Mouse (Mus musculus) limb, embryonic 10.5 days (tissue): ENCODE measurements around the gene Smim5. TPM values are rescaled to one million over a fixed set of nuclear protein-coding genes. Genes with fewer than 3 reads are reported as not detected.

Source experiments
- DNase-seq: peaks from one replicate; pipeline ENCODE4 v3.0.0-alpha.2; 2017; ENCODE audit warnings: low spot score
- H3K27ac ChIP-seq: fragments of 300-500 bp; sonication (generic); 2 replicates; pipeline ENCODE4 v1.5.1; 2016; ENCODE audit warnings: mild to moderate bottlenecking
- H3K27me3 ChIP-seq: fragments of 300-500 bp; sonication (generic); 2 replicates; pipeline ENCODE4 v1.6.1; 2016; ENCODE audit warnings: low read depth, mild to moderate bottlenecking; ENCODE audit not compliant: poor library complexity, severe bottlenecking
- H3K36me3 ChIP-seq: fragments of 300-500 bp; sonication (generic); 2 replicates; pipeline ENCODE4 v1.6.1; 2016; ENCODE audit warnings: mild to moderate bottlenecking, moderate library complexity
- H3K4me1 ChIP-seq: fragments of 300-500 bp; sonication (generic); 2 replicates; pipeline ENCODE4 v1.6.1; 2016
- H3K4me3 ChIP-seq: fragments of 300-500 bp; sonication (generic); 2 replicates; pipeline ENCODE4 v1.5.1; 2016; ENCODE audit warnings: mild to moderate bottlenecking, moderate library complexity
- H3K9me3 ChIP-seq: fragments of 300-500 bp; sonication (generic); replicated peaks from 2 replicates; pipeline ENCODE4 v1.6.1; 2016; ENCODE audit warnings: mild to moderate bottlenecking
- WGBS: fragments of 180-500 bp; shearing (Covaris S2); methylation state at CpG from one replicate; pipeline ENCODE4 v1.1.7; 2016; 5-methylcytosine and 5-hydroxymethylcytosine counted together
- polyA plus RNA-seq: library from polyadenylated mRNA; unstranded; fragments of >200 nt; fragmentation: Nextera tagmentation; extraction: Ambion mirVana; gene quantifications from 2 replicates; pipeline ENCODE4 v1.2.1, GENCODE M21; 2016

Gene Smim5
- polyA plus RNA-seq, 1 experiment from 2014 or later: 1.7 TPM

DNA sequence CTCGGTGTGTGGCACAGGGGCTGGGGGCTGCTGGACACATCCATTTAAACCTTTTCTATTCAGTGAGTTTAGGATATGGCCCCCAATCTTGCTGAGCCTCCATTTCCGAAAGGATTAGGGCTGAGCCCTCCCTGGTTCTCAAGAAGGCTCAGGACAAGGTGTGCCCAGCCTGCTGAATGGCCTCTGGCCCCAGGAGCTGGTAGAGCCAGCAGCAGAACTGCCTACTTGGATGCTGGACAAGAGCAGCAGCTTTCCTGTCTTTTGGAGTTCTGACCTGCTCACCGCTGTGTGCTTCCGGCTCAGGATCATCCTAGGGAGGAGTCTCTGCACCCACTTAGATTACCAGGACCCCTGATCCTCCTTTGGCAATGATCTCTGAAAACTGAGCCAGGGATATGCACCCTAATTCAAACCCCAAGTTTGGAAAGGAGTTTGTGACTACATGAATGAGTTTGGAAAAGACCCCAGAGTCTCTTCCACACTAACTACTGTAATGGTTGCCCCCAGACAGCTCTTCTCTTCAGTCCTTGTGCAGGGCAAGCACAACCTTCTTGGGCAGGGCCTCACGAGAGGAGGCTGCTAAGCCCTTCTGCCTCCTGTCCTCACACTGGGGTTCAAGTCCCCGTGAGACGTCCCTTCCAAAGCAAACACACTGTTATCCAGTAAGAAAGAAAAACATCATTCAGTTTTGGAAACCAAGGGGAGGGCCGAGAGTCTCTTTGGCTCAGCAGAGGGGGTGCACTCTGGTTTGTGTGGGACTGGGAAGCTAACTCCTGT is 983 bp downstream of the Smim5 start:
- Histone ChIP-seq H3K27ac (peak overlapping the region; percentile 61; the same call in 1 of the 2 replicates), H3K4me1 (peaks cover 37% of the 10 kb centered on the region), H3K36me3 (peaks cover 42% of the 10 kb centered on the region), H3K27me3 (no peaks in the 10 kb centered on the region), H3K4me3 (peak overlapping the region; percentile 8; the same call in 1 of the 2 replicates), H3K9me3 (no peaks in the 10 kb centered on the region)
- WGBS: 84% methylated on average over 8 of the region's 8 CpGs
- no peak for DNase-seq

DNA sequence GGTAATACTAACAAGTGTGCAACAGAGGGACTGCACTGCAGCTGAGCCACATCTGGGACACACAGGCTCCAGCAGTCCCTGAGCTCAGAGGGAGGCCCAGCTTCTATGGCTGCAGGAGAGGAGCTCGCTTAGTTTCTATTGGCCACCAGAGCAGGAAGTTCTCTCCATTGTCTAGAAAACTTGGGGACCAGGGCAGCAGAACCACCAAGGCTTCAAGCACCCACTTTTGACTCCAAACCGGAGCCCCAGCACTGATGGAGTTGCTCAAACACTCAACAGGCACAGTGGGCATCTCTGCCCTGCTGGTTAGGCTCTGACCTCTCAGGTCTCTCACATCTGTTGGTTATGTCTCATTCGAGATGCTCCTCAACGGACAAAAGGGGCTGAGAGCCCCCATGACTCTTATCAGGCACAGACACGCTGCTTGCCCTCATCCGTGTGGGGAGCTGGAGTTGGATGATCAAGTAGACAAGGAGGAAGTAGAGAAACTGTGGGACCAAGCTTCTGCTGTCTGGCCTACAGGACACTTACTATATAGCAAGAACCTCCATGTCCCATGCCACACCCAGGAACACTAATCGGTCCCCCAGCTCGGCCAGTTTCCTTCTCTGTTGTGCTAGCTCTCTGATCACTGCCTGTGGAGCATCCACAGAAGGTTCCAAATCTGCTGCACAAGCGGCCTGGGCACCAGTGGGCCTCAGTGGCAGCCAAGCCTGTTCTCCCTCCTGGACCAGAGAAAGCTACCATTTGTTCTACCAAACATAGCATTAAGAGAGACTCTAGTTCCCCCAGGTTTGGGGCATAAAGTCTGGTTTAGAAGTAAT is 1.8 kb downstream of the Smim5 start:
- Histone ChIP-seq H3K27ac (0 out of 2 replicates have a peak overlapping the region, but pooled peaks have one; percentile 61), H3K36me3 (peaks cover 34% of the 10 kb centered on the region), H3K9me3 (no peaks in the 10 kb centered on the region), H3K4me3 (no peak overlapping the region), H3K4me1 (peaks cover 37% of the 10 kb centered on the region), H3K27me3 (no peaks in the 10 kb centered on the region)
- WGBS: 84% methylated on average over 9 of the region's 9 CpGs
- no peak for DNase-seq

DNA sequence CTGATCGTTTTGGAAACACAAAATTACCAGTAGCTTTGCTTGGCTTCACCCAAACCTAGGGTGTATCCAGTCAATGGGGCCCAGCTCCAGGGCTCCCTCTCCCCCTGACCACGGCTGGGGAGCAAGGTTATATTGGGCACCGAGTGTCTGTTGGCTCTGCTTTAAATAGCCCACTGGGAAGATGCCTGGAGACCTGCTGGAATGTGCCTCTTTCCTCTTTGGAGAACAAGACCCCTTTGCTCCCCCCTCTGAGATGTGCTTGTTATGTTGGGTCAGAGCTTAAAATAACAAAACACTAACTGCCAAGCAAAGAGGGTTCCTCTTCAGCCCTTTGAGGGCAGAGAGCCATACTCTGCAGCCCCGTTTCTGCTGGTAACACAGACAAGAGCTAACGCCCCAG is 2.4 kb downstream of the Smim5 start:
- Histone ChIP-seq H3K27me3 (no peaks in the 10 kb centered on the region), H3K4me3 (no peak overlapping the region), H3K4me1 (peaks cover 37% of the 10 kb centered on the region), H3K36me3 (peaks cover 30% of the 10 kb centered on the region), H3K9me3 (no peaks in the 10 kb centered on the region), H3K27ac (peak overlapping the region; percentile 31; the same call in 1 of the 2 replicates)
- DNase-seq: no peak
- WGBS: 90% methylated on average over 5 of the region's 5 CpGs

DNA sequence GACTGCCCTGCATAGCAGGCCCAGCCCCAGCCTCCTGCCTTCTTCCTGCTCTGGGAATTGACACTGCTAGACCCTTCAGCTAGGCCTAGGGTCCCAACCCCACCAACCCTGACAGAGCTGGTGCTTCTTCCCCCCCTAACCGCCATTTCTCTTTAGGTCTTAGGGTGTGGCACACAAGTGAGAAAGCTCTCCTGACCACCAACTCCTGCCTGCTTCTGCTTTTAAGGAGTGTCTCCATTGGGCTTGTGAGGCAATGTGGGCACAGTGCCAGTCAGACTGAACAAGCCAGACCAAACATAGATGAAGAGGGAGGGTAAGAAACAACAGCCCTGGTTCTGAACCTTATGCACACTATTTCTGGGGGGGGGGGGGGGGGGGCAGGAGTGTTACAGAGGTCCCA is 3.1 kb downstream of the Smim5 start:
- Histone ChIP-seq H3K9me3 (no peaks in the 10 kb centered on the region), H3K4me3 (no peak overlapping the region), H3K36me3 (peaks cover 28% of the 10 kb centered on the region; the same call in 1 of the 2 replicates), H3K4me1 (peaks cover 37% of the 10 kb centered on the region), H3K27ac (peak overlapping the region; percentile 31; the same call in 1 of the 2 replicates), H3K27me3 (no peaks in the 10 kb centered on the region)
- no peak for DNase-seq
- 79% methylated on average over 1 of the region's 1 CpGs for WGBS

DNA sequence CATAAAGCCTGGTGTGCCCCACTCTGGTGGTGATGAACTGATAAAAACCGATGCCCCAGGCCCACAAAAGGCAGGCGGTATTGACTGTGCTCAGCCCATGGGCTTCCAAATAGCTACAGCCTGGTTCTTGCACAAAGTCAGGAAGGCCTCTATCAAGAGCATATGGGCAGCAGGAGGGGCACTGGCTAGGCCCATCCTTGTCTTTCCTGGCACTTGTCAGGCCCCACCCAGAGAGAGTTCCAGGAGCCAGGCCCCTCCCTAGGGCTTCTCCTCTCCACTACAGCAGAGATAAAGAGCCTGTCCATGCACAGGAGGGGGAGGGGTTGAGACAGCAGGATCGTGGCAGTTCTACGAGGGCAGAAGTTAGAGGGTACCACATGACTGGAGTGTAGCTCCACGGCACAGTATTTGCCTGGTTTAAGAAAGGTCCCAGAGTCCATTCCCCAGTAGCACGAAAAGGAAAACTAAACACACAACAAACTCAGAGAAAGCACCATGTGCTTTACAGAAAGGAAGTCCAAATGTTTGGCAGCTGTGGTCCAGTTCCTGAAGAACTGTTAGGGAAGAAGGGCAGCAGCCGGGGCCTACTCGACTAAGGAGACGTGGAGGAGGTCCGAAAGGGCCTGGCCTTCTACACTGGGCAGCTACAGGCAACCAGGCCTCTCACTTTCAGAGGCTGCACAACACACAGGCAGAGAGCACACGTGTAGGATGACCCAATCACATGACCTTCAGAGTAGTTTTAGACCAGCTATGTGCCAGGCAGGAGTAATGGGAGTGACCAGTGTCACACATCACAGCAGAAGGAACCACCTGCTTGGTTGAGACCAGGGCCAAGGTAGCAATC is 3.8 kb downstream of the Smim5 start:
- Histone ChIP-seq H3K27me3 (no peaks in the 10 kb centered on the region), H3K4me1 (peaks cover 32% of the 10 kb centered on the region), H3K36me3 (peaks cover 35% of the 10 kb centered on the region), H3K27ac (peak overlapping the region; percentile 31), H3K9me3 (no peaks in the 10 kb centered on the region), H3K4me3 (no peak overlapping the region)
- WGBS: 72% methylated on average over 11 of the region's 11 CpGs
- DNase-seq: no peak

DNA sequence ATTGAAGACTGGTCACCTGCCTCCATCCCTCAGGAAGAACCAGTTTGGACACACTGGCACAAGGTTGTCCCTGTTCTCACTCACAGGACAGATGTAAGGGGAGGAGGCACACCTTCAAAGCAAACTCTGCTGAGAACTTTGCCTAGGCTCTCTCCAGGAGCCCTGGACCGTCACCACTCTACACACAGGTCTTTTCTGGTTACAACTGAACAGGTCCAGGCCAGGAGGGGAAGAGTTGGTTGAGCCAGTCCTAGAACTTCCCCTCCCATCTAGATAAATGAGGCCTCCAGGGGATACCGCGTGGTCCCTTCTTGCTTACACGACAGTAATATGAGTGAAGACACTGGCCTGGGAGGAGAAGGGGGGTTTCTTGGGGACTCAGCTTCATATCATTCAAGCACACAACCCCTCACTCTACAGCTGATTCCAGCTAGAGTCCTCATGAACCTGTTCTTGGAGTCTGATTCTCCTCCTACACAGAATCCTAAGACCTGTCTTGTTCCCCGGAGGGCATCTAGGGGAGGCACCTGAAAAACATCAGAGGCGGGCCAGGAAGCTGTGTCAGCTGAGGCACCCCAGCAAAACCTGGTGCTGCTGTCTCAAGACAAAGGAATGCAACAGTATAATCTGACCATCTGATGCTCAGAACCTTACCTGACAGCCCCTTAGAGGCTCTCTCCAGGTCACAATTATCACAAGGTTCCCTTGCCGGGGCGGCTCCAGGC is 4.6 kb downstream of the Smim5 start:
- H3K4me3 ChIP-seq: no peak overlapping the region
- H3K9me3 ChIP-seq: no peaks in the 10 kb centered on the region
- H3K27ac ChIP-seq: peak overlapping the region; percentile 66; the same call in 1 of the 2 replicates
- 82% methylated on average over 8 of the region's 8 CpGs for WGBS
- no peaks in the 10 kb centered on the region for H3K27me3 ChIP-seq
- peaks cover 36% of the 10 kb centered on the region for H3K36me3 ChIP-seq
- H3K4me1 ChIP-seq: peaks cover 24% of the 10 kb centered on the region
- no peak for DNase-seq

DNA sequence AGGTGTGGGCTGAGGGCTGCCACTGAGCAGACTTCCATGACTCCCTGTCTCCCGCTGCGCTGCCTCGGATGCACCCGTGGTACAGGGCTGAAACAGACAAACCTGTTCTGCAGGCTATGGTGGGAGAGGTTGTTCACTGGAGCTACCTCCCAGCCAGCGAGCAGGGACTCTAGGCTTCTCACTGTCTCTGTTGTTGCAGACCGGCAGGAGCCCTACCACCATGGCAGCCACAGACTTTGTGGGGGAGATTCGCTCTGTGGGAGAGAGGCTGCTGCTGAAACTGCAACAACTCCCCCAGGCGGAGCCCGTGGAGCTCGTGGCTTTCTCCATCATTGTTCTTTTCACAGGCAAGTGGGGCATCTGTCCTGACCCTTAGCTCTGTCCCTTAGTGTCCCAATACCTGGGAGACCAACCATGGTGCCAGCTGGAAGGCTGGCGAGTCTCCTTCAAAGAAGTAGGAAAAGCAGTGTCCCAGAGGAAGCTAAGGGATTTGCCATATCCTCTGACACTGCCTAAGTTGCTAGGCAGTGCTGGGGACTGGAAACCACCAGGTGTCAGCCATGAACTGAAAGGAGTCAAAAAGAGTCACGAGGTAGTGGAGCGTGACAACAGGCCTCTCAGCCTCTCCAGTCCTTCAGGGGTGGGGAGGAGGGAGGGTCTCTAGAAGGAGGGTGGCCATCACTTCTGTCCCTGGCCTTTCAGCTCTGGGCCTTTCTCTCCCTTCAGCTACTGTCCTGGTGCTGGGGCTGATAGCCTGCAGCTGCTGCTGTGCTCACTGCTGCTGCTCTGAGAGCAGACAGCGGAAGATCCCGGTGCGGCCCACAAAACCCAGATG is 5.4 kb downstream of the Smim5 start:
- WGBS: 63% methylated on average over 16 of the region's 16 CpGs
- no peaks in the 10 kb centered on the region for H3K9me3 ChIP-seq
- H3K36me3 ChIP-seq: peaks cover 37% of the 10 kb centered on the region
- H3K27ac ChIP-seq: peak overlapping the region; percentile 66
- no peak overlapping the region for H3K4me3 ChIP-seq
- H3K27me3 ChIP-seq: no peaks in the 10 kb centered on the region
- peaks cover 16% of the 10 kb centered on the region for H3K4me1 ChIP-seq
- no peak for DNase-seq

DNA sequence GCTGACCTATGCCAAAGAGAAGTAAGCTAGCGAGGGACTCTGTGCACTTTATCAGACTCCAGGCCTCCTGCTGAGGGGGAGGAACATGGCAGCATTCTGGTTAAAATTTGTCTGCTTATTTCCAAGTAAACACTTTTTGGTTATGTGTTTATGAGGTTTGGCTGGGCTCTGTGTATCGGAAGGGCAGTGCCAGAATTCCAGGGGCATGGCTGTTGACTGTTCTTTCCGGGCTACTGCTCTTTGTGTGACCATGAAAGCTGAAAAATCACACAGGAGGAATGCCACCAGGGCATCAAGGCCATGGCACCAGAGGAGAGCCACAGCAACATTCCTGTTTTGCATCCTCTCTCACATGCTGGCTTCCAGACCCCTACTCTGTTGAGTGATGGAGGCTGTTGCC is 6.3 kb downstream of the Smim5 start:
- no peak overlapping the region for H3K27ac ChIP-seq
- no peak for DNase-seq
- no peaks in the 10 kb centered on the region for H3K27me3 ChIP-seq
- H3K4me1 ChIP-seq: peaks cover 9% of the 10 kb centered on the region; the same call in 1 of the 2 replicates
- no peak overlapping the region for H3K4me3 ChIP-seq
- WGBS: 85% methylated on average over 3 of the region's 3 CpGs
- H3K9me3 ChIP-seq: no peaks in the 10 kb centered on the region
- peaks cover 38% of the 10 kb centered on the region for H3K36me3 ChIP-seq

DNA sequence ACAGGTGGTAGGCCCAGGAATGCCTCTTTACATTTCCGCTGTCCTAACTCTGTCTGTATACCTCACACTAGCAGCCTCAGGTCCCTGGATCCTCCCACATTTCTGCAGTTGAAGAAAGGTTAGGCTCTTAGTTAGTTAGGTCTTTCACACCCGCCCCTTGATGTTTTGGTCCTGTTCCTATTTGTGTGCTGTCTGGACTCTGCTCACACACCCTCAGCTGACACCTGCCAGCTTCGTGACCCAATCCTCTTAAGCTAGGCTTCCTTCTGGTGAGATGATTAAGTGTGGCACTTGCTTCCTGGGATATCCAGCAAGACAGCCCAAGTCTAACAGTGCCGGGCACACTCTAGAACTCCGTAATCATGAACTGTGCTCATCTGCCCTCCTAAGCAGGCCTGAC is 6.8 kb downstream of the Smim5 start:
- no peak for DNase-seq
- H3K27ac ChIP-seq: no peak overlapping the region
- 90% methylated on average over 5 of the region's 5 CpGs for WGBS
- peaks cover 9% of the 10 kb centered on the region; the same call in 1 of the 2 replicates for H3K4me1 ChIP-seq
- H3K9me3 ChIP-seq: no peaks in the 10 kb centered on the region
- peaks cover 41% of the 10 kb centered on the region for H3K36me3 ChIP-seq
- no peak overlapping the region for H3K4me3 ChIP-seq
- H3K27me3 ChIP-seq: no peaks in the 10 kb centered on the region

DNA sequence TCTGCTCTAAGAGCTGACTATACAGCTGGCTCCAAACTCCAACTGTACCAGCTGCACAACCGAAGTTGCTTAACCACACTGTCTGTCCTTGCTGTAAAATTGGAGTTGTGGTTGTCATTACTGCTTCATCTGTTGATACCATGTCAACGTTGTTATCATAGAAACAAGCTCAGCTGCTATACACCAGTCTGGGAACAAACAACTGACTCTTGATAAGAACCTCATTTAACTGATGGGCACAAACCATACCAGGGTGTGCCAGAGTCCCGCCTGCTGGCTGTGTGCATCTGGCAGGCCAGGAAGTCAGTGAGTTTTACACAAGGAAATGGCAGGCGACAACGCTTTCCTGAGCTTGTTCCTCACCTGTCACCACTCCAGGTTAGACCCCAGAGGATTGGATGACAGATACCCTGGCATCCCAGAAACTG is 11.4 kb downstream of the Smim5 start:
- H3K27me3 ChIP-seq: no peaks in the 10 kb centered on the region
- no peak overlapping the region for H3K4me3 ChIP-seq
- H3K4me1 ChIP-seq: no peaks in the 10 kb centered on the region
- no peak overlapping the region for H3K27ac ChIP-seq
- no peak for DNase-seq
- 96% methylated on average over 5 of the region's 5 CpGs for WGBS
- no peaks in the 10 kb centered on the region for H3K9me3 ChIP-seq
- H3K36me3 ChIP-seq: peaks cover 57% of the 10 kb centered on the region

DNA sequence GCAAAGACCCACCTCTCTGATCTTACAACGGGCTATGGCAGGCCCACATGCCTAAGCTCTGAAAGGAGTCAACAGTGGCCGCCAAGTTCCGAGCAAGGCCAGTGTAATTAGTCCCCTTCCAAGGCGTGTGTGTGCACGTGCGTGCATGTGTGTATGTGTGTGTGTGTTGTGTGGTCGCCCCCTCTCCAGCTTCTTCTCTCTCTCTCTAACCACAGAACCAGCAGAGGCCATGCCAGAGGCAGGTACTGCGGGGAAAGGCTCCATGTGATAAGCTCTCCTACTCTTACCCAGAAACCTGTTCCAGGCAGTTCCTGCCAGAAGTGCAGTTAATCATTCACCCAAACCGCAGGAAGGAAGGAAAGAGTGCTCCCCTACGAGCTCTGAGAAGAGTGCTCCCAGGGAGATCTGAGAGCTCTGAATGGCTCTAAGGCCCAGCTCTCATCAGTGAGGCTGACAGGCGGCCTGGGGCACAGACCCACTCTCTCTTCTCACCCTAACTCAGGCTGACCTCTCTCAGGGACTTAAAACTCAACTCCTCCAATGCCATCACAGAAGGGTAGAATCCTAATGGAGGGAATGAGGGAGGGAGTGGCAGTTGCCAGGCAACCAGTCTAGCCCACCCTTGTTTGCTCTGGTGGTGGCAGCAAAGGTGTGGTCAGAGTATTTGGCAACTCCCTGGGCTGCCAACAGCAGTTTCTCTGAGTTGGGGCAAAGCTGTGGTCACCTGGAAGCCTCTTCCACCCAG is 12.0 kb downstream of the Smim5 start, which contains the start of gene Smim6:
Smim6 (plus strand) TSS at position 386 of the 745 bp plus-strand sequence.
- no peak within 1 kb of the TSS for H3K4me3 ChIP-seq
- 79% methylated on average over 11 of the region's 11 CpGs for WGBS
- no peak for DNase-seq
- no peaks in the 10 kb centered on the region for H3K4me1 ChIP-seq
- no peak within 1 kb of the TSS for H3K27ac ChIP-seq
- H3K27me3 ChIP-seq: no peaks in the 10 kb centered on the region
- H3K36me3 ChIP-seq: peaks cover 63% of the 10 kb centered on the region
- H3K9me3 ChIP-seq: no peaks in the 10 kb centered on the region
